Mouse (Mus musculus) intestine, postnatal 0 days (tissue): ENCODE data around the gene Grm7. TPM values are rescaled to one million over a fixed set of nuclear protein-coding genes. Genes with fewer than 3 reads are reported as not detected.

Source experiments
- ATAC-seq: fragments of 200-750 bp; cut with Nextera tagmentation; 2 replicates; pipeline ENCODE4 v1.8.0; 2017; ENCODE audit warnings: mild to moderate bottlenecking, moderate TSS enrichment, moderate library complexity
- H3K27ac ChIP-seq: fragments of 300-500 bp; sonication (generic); 2 replicates; pipeline ENCODE4 v1.5.1; 2014; ENCODE audit warnings: mild to moderate bottlenecking, low read depth, low read length, moderate library complexity
- H3K27me3 ChIP-seq: fragments of 300-500 bp; sonication (generic); replicated peaks from 2 replicates; pipeline ENCODE4 v1.6.1; 2014; ENCODE audit warnings: low read length, mixed read lengths; ENCODE audit not compliant: control insufficient read depth, insufficient read depth
- H3K36me3 ChIP-seq: fragments of 300-500 bp; sonication (generic); 2 replicates; pipeline ENCODE4 v1.6.1; 2014; ENCODE audit warnings: mild to moderate bottlenecking, moderate library complexity; ENCODE audit not compliant: control insufficient read depth, insufficient read depth
- H3K4me1 ChIP-seq: fragments of 300-500 bp; sonication (generic); replicated peaks from 2 replicates; pipeline ENCODE4 v1.6.1; 2014; ENCODE audit warnings: antibody characterized with exemption, low read length, mixed read lengths; ENCODE audit not compliant: control insufficient read depth, insufficient read depth
- H3K4me2 ChIP-seq: fragments of 300-500 bp; sonication (generic); replicated peaks from 2 replicates; pipeline ENCODE4 v1.6.1; 2014; ENCODE audit warnings: low read depth, mild to moderate bottlenecking, moderate library complexity
- H3K4me3 ChIP-seq: fragments of 300-500 bp; sonication (generic); 2 replicates; pipeline ENCODE4 v1.5.1; 2014; ENCODE audit warnings: low read depth, low read length
- H3K9ac ChIP-seq: fragments of 300-500 bp; sonication (generic); 2 replicates; pipeline ENCODE4 v1.6.1; 2014; ENCODE audit warnings: mild to moderate bottlenecking, low read depth, low read length
- H3K9me3 ChIP-seq: fragments of 300-500 bp; sonication (generic); 2 replicates; pipeline ENCODE4 v1.6.1; 2016; ENCODE audit warnings: mixed run types; ENCODE audit not compliant: control insufficient read depth
- CTCF ChIP-seq: sonication (generic); IDR thresholded peaks from 2 replicates; pipeline ENCODE4 v1.5.1; 2016; ENCODE audit warnings: low read depth, mild to moderate bottlenecking, control low read depth, antibody characterized with exemption, moderate library complexity
- WGBS: fragments of 180-500 bp; shearing (Covaris S2); extraction: QIAGEN DNeasy Blood & Tissue Kit; methylation state at CpG from one replicate; pipeline ENCODE4 v1.1.7; 2014; 5-methylcytosine and 5-hydroxymethylcytosine counted together
- polyA plus RNA-seq: library from polyadenylated mRNA; unstranded; fragments of >200 nt; fragmentation: Nextera tagmentation; extraction: Ambion mirVana; gene quantifications from 2 replicates; pipeline ENCODE4 v1.2.1, GENCODE M21; 2015

Gene Grm7
- polyA plus RNA-seq, 1 experiment from 2014 or later = 0.27 TPM

GRCm38 (mm10) chr6:111094818-111095217 lies 449.4 kb downstream of the Grm7 start:
- WGBS = 73% methylated on average over 1 of the region's 1 CpGs
- no peaks in the 10 kb centered on the region for H3K27me3 ChIP-seq
- H3K9ac ChIP-seq = no peak overlapping the region
- H3K9me3 ChIP-seq = no peaks in the 10 kb centered on the region
- H3K27ac ChIP-seq = no peak overlapping the region
- no peak for ATAC-seq
- no peak for TF ChIP-seq CTCF
- no peaks in the 10 kb centered on the region for H3K36me3 ChIP-seq
- H3K4me3 ChIP-seq = no peak overlapping the region
- no peak overlapping the region for H3K4me2 ChIP-seq
- no peaks in the 10 kb centered on the region for H3K4me1 ChIP-seq

DNA sequence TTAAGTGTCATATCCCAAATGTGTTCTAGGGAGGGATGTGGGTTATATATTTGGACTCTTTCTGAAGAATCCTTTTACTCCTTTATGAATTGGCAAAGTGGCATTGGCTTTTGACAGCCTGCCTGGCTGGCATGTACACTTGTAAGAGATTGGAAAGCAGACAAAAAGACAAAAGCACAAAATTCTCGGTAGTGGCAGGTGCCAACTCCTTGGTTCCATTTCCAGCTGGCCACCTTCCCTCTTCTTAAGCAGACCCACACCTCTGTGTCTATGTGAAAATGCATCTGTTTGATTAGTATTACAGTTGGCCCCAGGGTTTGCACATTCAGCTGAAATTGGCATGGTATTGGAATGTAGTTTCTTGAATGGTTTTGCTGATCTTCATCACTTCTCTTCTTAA lies 460.1 kb downstream of the Grm7 start:
- no peak for TF ChIP-seq CTCF
- Histone ChIP-seq H3K27ac (no peak overlapping the region), H3K4me2 (no peak overlapping the region), H3K9ac (no peak overlapping the region), H3K9me3 (no peaks in the 10 kb centered on the region), H3K4me3 (no peak overlapping the region), H3K27me3 (no peaks in the 10 kb centered on the region), H3K4me1 (no peaks in the 10 kb centered on the region), H3K36me3 (no peaks in the 10 kb centered on the region)
- no peak for ATAC-seq
- 90% methylated on average over 1 of the region's 1 CpGs for WGBS

DNA sequence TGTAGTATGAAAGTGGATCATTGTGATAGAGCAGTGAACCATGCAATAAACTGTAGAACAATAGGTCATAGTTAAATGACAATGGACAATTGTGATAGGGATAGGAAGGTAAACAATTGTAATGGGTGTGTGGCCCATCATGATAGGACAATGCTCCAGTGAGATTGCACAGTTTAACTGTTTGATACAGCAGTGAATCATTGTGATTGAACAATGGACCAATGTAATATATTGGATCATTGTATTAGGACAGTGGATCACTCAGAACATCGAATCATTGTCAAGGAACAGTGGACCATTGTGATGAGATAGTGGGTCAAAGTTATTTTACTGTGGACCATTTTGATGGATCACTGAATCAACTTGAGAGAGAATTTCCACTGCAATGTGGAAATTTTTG lies 515.7 kb downstream of the Grm7 start:
- Histone ChIP-seq H3K9me3 (no peaks in the 10 kb centered on the region), H3K27me3 (no peaks in the 10 kb centered on the region), H3K4me2 (no peak overlapping the region), H3K4me1 (no peaks in the 10 kb centered on the region), H3K9ac (no peak overlapping the region), H3K36me3 (no peaks in the 10 kb centered on the region), H3K4me3 (no peak overlapping the region), H3K27ac (no peak overlapping the region)
- WGBS = 63% methylated on average over 1 of the region's 1 CpGs
- no peak for ATAC-seq
- no peak for TF ChIP-seq CTCF

DNA sequence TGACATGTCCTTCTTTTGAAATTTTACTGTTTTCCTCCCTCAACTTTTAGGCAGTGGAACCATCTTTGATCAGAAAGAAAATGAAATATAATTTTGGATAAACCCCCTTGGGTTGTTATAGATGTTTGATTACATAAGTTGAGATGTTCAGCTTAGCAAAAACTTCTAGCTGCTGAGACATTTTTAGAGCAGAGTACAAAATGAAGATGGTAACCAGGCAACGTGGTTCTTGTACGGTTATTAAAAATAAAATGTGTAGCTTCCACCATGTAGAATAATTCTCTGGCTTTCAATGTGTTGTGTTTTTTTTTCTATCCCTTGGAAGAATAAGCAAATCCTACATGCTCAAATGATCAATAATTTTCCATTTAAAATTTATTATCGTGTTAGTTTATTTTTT lies 550.0 kb downstream of the Grm7 start:
- no peak overlapping the region for H3K4me2 ChIP-seq
- H3K4me3 ChIP-seq = no peak overlapping the region
- WGBS = 88% methylated on average over 3 of the region's 3 CpGs
- H3K9me3 ChIP-seq = no peaks in the 10 kb centered on the region
- no peak overlapping the region for H3K27ac ChIP-seq
- no peak for TF ChIP-seq CTCF
- ATAC-seq = no peak
- no peaks in the 10 kb centered on the region for H3K27me3 ChIP-seq
- H3K36me3 ChIP-seq = no peaks in the 10 kb centered on the region
- H3K4me1 ChIP-seq = no peaks in the 10 kb centered on the region
- H3K9ac ChIP-seq = no peak overlapping the region

- no peak for TF ChIP-seq CTCF
- Histone ChIP-seq H3K9me3 (no peaks in the 10 kb centered on the region), H3K9ac (no peak overlapping the region), H3K4me2 (no peak overlapping the region), H3K4me1 (no peaks in the 10 kb centered on the region), H3K4me3 (no peak overlapping the region), H3K27ac (no peak overlapping the region), H3K36me3 (no peaks in the 10 kb centered on the region), H3K27me3 (no peaks in the 10 kb centered on the region)
- 79% methylated on average over 6 of the region's 6 CpGs for WGBS
- ATAC-seq = no peak
Measured at GRCm38 (mm10) chr6:111221083-111221729, 575.8 kb downstream of the Grm7 start.

GRCm38 (mm10) chr6:111255215-111255614 lies 609.8 kb downstream of the Grm7 start:
- no peak overlapping the region for H3K27ac ChIP-seq
- no peaks in the 10 kb centered on the region for H3K4me1 ChIP-seq
- WGBS = 74% methylated on average over 5 of the region's 5 CpGs

GRCm38 (mm10) chr6:111256939-111257338 lies 611.6 kb downstream of the Grm7 start:
- Histone ChIP-seq H3K4me1 (no peaks in the 10 kb centered on the region), H3K27me3 (no peaks in the 10 kb centered on the region), H3K9ac (no peak overlapping the region), H3K27ac (no peak overlapping the region), H3K36me3 (no peaks in the 10 kb centered on the region), H3K9me3 (no peaks in the 10 kb centered on the region), H3K4me3 (no peak overlapping the region), H3K4me2 (no peak overlapping the region)
- WGBS = 86% methylated on average over 3 of the region's 3 CpGs
- TF ChIP-seq CTCF = no peak
- no peak for ATAC-seq

More at GRCm38 (mm10) chr6:111255215-111255614, 609.8 kb downstream of the Grm7 start:
- no peak for TF ChIP-seq CTCF
- no peak overlapping the region for H3K4me3 ChIP-seq
- H3K36me3 ChIP-seq = no peaks in the 10 kb centered on the region
- H3K9me3 ChIP-seq = no peaks in the 10 kb centered on the region
- H3K27me3 ChIP-seq = no peaks in the 10 kb centered on the region
- ATAC-seq = no peak
- H3K9ac ChIP-seq = no peak overlapping the region
- no peak overlapping the region for H3K4me2 ChIP-seq
